Mouse (Mus musculus) embryo, embryonic 10 days (tissue): Measurements from ENCODE around the gene Cyp2ab1.

ENCODE experiments used
- DNase-seq: peaks from one replicate; pipeline ENCODE4 v3.0.0-alpha.2; 2015; ENCODE audit warnings: low spot score

Gene Cyp2ab1

DNA sequence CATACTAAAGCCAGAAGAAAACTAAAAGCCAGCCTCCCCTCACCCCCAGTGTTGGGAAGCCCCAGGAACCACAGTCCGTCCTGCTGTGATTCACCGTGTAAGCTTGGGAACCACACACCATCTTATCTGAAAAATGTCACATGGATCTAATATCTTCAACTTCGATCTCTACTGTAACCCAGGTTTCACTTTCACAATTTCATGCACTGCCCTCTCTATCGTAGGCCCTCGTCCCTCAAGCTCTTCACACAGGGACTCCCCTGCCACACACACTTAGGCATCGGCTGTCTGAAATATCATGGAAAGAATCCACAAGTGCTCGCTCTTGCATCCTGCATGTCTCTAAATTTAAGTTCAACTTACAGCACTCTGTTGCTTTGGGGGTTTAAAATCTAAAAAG is 60.1 kb downstream of the Cyp2ab1 start:
- DNase-seq, result no peak
